Mouse (Mus musculus) testis, adult 2 months (tissue): Measurements from ENCODE around the gene Klhl25. TPM values are rescaled to one million over a fixed set of nuclear protein-coding genes. Genes with fewer than 3 reads are reported as not detected.

ENCODE experiments used
- H3K27ac ChIP-seq: fragments of 200-500 bp; 2 replicates; pipeline ENCODE4 v1.5.1; 2012; ENCODE audit warnings: low read depth, low read length; ENCODE audit not compliant: control insufficient read depth, insufficient read depth
- H3K27me3 ChIP-seq: fragments of 200-500 bp; 2 replicates; pipeline ENCODE4 v1.6.1; 2012; ENCODE audit warnings: mild to moderate bottlenecking, low read length, moderate library complexity; ENCODE audit not compliant: control insufficient read depth, insufficient read depth
- H3K36me3 ChIP-seq: fragments of 200-500 bp; 2 replicates; pipeline ENCODE4 v1.6.1; 2012; ENCODE audit warnings: mild to moderate bottlenecking, low read length; ENCODE audit not compliant: control insufficient read depth, insufficient read depth
- H3K4me1 ChIP-seq: fragments of 200-500 bp; 2 replicates; pipeline ENCODE4 v1.6.1; 2012; ENCODE audit warnings: low read length; ENCODE audit not compliant: control insufficient read depth, insufficient read depth
- H3K4me3 ChIP-seq: fragments of 200-500 bp; 2 replicates; pipeline ENCODE4 v1.5.1; 2012; ENCODE audit warnings: low read depth, mild to moderate bottlenecking, low read length, moderate library complexity, mixed read lengths; ENCODE audit not compliant: control insufficient read depth
- CTCF ChIP-seq: fragments of 200-500 bp; IDR thresholded peaks from 2 replicates; pipeline ENCODE4 v1.5.1; 2012; ENCODE audit warnings: low read depth, mild to moderate bottlenecking, inconsistent platforms, low read length, moderate library complexity; ENCODE audit not compliant: control insufficient read depth, insufficient read depth, insufficient replicate concordance
- POLR2A ChIP-seq: fragments of 200-500 bp; IDR thresholded peaks from 2 replicates; pipeline ENCODE4 v1.6.1; 2012; ENCODE audit warnings: low read depth, mild to moderate bottlenecking, inconsistent platforms, low read length, moderate library complexity; ENCODE audit not compliant: control insufficient read depth
- polyA plus RNA-seq: library from polyadenylated mRNA; depleted of rRNA; stranded (reverse); fragments of >200 nt; gene quantifications from 2 replicates; pipeline ENCODE4 v1.2.3, GENCODE M21; 2012

Gene Klhl25
- polyA plus RNA-seq, 1 experiment: 46.7 TPM

DNA sequence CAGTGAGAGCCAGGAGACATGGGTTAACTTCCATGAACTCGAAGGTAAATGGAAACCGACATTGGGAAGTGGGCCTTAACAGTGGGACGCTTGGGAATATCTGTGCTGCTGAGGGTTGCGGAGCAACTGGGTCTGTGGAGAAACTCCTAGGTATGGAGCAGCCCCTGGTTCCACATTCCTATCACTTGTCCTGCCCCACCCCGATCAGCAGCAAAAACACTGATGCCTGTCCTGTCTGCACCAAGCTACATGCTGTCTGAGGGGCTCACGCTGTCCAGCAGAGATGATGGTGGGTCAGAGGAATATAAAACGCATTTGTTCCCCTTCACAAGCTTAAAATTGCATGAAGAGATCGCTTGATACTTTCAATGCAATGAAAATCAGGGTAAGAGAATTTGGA, 32.1 kb downstream of the Klhl25 start:
- Histone ChIP-seq H3K36me3 (no peaks in the 10 kb centered on the region), H3K4me3 (no peak overlapping the region), H3K27me3 (no peaks in the 10 kb centered on the region), H3K27ac (no peak overlapping the region), H3K4me1 (peaks cover 2% of the 10 kb centered on the region)
- no peak for TF ChIP-seq CTCF
- TF ChIP-seq POLR2A: no peak

DNA sequence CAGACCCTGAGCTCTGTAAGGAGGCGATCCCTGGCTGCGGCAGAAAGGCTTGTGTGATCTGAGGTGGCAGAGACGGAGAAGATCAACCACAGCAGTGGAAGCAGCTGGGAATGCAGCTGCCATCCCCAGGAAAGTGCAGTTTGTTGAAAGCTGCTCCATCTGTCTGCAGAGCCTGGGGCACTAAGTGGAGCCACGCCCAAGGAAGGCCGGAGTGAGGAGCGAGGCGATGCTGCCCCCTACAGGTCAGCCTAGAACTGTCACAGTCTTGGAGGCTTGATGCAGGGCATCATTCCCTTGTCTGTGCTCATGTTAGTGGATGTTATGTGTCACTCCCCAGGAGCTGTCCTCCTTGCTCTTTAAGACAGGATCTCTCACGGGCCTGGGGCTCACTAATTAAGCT, 32.5 kb downstream of the Klhl25 start:
- no peak for TF ChIP-seq POLR2A
- peak; percentile 94; the same call in 1 of the 2 replicates for TF ChIP-seq CTCF

GRCm38 (mm10) chr7:75881376-75881775, 33.3 kb downstream of the Klhl25 start:
- TF ChIP-seq POLR2A: no peak
- no peak for TF ChIP-seq CTCF
- H3K4me1 ChIP-seq: peaks cover 2% of the 10 kb centered on the region
- no peak overlapping the region for H3K4me3 ChIP-seq
- H3K27me3 ChIP-seq: no peaks in the 10 kb centered on the region
- H3K36me3 ChIP-seq: no peaks in the 10 kb centered on the region
- no peak overlapping the region for H3K27ac ChIP-seq

More for the DNA sequence above, 32.5 kb downstream of the Klhl25 start:
- H3K27ac ChIP-seq: no peak overlapping the region
- H3K4me3 ChIP-seq: no peak overlapping the region
- H3K27me3 ChIP-seq: no peaks in the 10 kb centered on the region
- H3K4me1 ChIP-seq: peaks cover 2% of the 10 kb centered on the region
- no peaks in the 10 kb centered on the region for H3K36me3 ChIP-seq

GRCm38 (mm10) chr7:75881791-75882190, 33.7 kb downstream of the Klhl25 start:
- H3K4me1 ChIP-seq: peaks cover 2% of the 10 kb centered on the region
- H3K27me3 ChIP-seq: no peaks in the 10 kb centered on the region
- H3K27ac ChIP-seq: no peak overlapping the region
- H3K36me3 ChIP-seq: no peaks in the 10 kb centered on the region
- TF ChIP-seq CTCF (no peak), POLR2A (no peak)
- no peak overlapping the region for H3K4me3 ChIP-seq

GRCm38 (mm10) chr7:75891466-75891865, 43.4 kb downstream of the Klhl25 start:
- Histone ChIP-seq H3K4me1 (no peaks in the 10 kb centered on the region), H3K27ac (no peak overlapping the region), H3K36me3 (no peaks in the 10 kb centered on the region), H3K4me3 (no peak overlapping the region), H3K27me3 (no peaks in the 10 kb centered on the region)
- no peak for TF ChIP-seq POLR2A
- TF ChIP-seq CTCF: no peak

DNA sequence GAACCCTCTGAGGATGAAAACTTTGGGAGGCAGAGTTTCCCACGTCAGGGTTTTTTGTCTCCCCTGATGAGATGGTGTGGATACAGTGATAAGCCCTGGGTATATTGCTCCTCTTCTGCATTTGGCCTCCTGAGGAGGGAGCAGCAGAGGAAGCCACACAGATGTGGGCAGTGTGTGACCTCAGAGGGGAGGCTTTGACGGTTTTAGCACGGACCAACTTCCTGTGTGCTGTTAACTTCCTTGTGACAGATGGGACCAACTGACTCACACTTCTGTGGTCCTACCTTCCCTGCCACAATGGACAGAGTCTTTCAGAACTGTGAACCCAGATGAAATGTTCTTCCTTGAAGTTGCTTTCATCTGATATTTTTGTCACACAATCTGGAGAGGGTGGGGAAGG, 44.6 kb downstream of the Klhl25 start:
- H3K27ac ChIP-seq: no peak overlapping the region
- no peaks in the 10 kb centered on the region for H3K27me3 ChIP-seq
- H3K4me1 ChIP-seq: no peaks in the 10 kb centered on the region
- no peak overlapping the region for H3K4me3 ChIP-seq
- no peaks in the 10 kb centered on the region for H3K36me3 ChIP-seq
- no peak for TF ChIP-seq POLR2A
- no peak for TF ChIP-seq CTCF

DNA sequence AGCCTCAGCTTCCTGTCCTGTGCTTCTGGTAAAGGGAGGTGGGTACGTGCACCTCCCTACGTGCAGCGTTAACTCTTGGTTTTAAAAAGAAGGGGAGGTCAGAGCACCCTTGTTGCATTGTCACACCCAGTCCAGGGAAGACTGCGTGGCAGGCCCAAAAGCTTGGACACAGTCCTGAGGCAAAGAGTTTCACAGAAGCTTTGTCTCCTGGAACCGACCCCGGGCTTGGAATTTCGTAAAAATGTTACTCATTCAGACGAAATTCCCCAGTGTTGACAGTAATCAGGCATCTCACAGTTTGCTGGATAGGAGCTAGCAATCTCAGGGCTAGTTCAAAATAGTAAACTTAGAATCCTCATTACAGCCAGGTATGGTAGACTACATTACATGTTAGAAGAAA, 45.6 kb downstream of the Klhl25 start:
- no peak for TF ChIP-seq POLR2A
- no peak for TF ChIP-seq CTCF
- Histone ChIP-seq H3K4me1 (no peaks in the 10 kb centered on the region), H3K4me3 (no peak overlapping the region), H3K27ac (no peak overlapping the region), H3K36me3 (no peaks in the 10 kb centered on the region), H3K27me3 (no peaks in the 10 kb centered on the region)

DNA sequence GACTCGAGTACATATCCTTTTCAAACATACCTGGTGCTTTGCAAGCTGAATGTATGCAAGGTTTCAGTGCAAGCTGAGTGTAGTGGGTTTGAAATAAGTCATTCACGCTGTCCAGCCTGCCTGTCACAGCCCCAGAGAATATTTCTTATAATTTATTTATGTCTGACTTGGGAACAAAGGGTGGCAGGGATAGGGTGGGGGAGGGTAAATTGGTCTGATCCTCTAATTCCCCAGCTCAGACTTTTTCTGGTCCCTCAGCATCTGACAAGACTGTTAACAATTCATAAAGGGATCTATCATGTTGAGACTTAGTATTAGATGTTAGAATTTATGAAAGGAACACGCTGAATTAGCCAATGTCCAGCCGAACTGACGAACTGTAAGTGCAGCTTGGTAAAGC, 48.9 kb downstream of the Klhl25 start:
- H3K27ac ChIP-seq: no peak overlapping the region
- no peak for TF ChIP-seq CTCF
- no peak for TF ChIP-seq POLR2A
- H3K4me1 ChIP-seq: no peaks in the 10 kb centered on the region
- H3K27me3 ChIP-seq: no peaks in the 10 kb centered on the region
- H3K36me3 ChIP-seq: no peaks in the 10 kb centered on the region
- no peak overlapping the region for H3K4me3 ChIP-seq
